Mouse (Mus musculus) bone marrow macrophage, adult 2 months (primary cell): ENCODE measurements around the gene Gcnt3.

ENCODE experiments used
- CTCF ChIP-seq: IDR thresholded peaks from 2 replicates; pipeline ENCODE4 v1.5.1; 2012; ENCODE audit warnings: low read depth, mild to moderate bottlenecking, low read length, moderate library complexity
- POLR2A ChIP-seq: IDR thresholded peaks from 2 replicates; pipeline ENCODE4 v1.6.1; 2012; ENCODE audit warnings: mild to moderate bottlenecking, low read depth, low read length, borderline replicate concordance

GRCm38 (mm10) chr9:70069961-70070435, 32.1 kb upstream of the Gcnt3 start:
- TF ChIP-seq CTCF (no peak), POLR2A (no peak)
